Mouse (Mus musculus): ENCODE measurements around the gene Atox1.

The Atox1 gene

DNA sequence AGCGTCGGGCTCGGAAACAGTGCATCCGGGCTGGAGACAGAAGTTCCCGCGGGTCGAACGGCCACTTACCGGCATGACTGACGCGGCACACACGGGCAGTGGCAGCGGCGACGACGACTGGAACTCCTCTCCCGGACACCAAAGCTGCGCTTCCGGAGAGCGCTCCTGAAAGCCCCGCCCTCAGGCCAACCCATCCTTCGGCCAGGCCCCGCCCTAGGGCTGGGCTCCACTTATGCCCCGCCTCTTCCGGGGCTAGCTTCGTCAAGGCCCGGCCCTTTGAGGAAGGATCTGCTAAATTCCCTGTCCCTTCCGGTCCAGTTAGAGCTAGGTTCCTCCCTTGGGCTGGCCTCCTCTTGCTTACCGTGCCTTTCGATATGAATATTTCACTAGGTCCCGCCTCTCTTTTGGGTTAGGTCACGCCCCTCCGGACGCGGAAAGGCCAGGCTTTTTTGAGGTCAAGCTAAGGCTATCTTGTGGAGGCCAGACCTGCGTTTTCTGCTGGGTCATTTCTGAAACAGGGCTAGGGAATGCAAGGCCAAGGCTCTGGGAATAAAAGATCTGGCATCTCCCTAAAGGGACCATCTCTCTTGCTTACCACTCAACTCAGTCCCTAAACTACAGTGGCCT lies at the start of gene Atox1:
Atox1 (minus strand) TSS at position 221 of the 627 bp plus-strand sequence.
- DNase-seq (ENCODE audit: low spot score in 2 of 2) = peak; percentile 87 to 95

DNA sequence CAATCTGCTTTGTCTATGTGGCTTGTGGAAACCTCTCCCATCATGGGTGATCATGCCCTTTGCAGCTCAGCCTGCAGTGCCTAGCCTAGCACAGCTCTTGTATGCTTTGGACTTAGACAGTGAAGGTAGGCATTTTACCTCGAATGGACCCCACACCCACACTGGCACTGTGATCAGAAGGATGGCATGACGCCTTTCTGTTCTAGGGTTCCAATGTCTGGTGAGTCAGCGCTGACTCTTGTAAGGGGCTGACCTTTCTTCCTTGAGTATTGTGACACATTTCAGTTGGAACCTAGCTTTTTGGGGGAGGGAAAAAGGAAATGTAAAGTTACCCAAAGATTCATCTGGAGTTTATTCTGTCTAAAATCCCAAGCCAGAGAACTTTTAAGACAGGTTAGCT lies 44.4 kb upstream of the Atox1 start:
- no peak for DNase-seq (ENCODE audit: low spot score in 2 of 2)

DNA sequence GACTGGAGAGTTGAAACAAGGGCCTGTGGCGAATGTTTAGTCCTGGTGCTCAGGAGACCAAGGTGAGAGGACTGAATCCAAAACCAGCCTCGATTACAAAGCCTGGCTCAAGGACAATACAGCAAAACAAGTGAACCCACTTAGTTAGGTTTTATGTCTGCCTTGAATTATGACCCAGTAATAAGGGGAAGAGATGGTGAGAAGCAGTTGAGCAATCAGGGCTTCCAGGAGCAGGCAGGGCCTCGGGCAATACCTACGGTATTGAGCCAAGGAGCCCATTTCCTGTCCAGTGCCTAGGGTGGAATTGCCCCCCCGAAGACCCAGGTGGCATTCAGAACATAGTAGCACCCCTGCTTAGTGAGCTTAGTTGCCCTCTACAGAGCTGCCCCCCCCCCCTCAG lies 41.8 kb upstream of the Atox1 start:
- DNase-seq (ENCODE audit: low spot score in 2 of 2) = no peak

DNA sequence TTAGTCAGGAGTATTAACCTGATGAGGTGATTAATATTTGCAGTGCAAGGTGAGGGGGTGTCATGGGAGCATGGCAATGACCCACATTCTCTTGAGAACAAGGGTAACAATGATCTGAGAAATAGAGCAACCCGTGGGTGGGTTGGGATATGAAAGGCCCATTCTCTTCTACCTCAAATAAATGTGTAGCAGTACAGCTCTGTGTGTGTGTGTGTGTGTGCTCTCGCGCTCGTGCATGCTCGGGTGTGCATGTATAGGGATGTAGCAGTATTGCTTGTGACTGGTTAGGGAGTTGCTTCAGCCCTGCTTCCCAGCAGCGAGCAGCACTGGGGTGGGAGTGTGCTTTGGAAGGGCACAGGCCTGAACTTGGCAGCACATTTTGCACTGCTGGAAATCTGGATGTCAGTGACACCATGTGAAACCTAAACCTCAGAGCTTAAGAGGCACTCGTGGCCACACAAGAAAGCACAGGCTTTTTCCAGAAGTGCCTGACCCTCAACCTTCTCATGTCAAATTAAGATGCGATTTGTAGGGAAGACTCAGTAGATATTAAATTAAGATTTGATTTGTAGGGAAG lies 41.0 kb upstream of the Atox1 start:
- DNase-seq (ENCODE audit: low spot score in 2 of 2) = no peak

DNA sequence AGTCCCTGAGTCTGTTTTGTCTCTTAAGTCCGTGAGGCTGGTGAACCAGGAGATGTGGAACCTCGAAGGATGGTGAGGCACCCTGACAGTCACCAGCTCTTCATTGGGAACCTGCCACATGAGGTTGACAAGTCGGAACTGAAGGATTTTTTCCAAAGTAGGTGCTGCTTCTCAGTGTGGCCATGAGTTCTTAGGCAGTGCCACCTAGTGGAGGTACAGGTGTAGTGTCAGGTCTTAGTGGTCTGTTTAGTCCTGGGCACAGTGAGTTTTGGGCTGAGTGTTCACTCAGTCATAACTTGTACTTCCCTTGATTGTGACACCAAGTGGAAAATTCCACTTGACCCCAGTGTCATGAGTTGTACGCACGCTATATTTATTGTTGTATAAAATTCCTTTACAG lies 36.8 kb upstream of the Atox1 start:
- DNase-seq (ENCODE audit: low spot score in 2 of 2) = peak in 1 of 2 experiments; percentile 51

DNA sequence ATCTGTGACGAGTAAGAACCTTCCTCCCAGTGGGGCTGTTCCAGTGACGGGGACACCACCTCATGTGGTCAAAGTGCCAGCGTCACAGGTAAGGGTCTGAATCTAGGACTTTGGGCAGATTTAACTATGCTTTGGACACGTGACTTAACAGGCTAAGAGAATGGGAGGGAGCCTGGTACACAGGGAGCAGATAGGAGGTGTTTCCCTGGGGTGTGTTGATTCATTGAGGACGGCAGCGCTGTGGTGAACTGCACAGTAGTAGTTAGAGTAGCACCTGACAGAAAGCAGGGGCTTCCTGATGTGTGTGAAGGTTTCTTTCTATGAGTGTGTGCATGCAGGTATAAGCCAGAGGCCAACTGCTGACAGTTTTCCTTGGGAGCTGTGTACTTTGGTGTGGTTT lies 35.1 kb upstream of the Atox1 start:
- DNase-seq (ENCODE audit: low spot score in 2 of 2) = no peak

DNA sequence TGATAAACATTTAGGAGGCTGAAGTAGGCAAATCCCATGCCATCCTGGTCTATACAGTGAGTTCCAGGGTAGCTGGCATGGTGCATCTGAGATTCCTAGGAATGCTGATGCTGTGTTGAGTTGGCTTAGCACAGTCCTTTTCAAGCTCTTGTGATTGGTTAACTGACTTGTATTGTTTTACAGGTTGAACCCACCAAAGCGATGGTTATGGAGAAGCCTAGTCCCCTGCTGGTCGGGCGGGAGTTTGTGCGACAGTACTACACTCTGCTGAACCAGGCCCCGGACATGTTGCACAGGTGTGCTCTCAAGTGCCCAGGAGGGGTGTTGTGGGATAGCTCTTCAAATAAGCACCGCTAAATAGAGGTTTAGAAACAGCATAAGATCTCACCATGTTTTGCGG lies 24.4 kb upstream of the Atox1 start:
- no peak for DNase-seq (ENCODE audit: low spot score in 2 of 2)

DNA sequence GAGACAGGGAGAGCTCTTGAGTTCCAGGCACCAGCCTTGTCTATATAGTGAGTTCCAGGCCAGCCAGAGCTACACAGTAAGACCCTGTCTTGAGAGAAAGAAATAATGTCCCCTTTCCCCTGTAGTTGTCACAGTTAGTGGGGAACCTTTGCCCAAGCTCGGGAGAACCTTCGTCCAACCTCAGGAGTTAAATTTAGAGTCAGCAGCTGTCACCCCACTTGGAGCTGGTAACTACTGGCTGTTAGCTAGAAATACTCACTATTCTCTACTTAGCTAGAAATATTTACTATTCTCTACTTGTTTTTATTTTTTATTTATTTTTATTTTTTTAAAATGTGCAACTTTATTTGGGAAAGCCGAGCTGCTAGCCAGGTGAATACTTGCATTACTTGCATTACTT lies 12.2 kb upstream of the Atox1 start:
- no peak for DNase-seq (ENCODE audit: low spot score in 2 of 2)

DNA sequence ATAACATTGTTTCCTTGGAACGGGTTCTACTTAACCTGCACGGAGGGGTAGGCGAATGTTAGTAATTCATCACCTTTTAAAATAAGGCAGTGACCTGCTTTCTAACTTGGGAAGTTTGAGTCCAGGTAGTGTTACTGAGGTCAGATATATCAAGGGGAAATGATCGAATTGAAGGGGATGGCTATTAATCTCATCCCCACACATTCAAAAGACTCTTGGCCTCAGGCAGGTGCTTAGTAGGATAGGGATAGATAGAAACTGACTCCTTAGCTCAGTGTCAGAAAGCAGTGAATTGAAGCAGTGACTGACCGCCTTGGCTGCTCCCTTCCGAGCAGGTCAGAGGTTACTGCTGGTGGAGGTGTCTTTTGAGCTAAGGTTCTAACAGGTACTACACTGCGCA lies 10.4 kb upstream of the Atox1 start:
- no peak for DNase-seq (ENCODE audit: low spot score in 2 of 2)

DNA sequence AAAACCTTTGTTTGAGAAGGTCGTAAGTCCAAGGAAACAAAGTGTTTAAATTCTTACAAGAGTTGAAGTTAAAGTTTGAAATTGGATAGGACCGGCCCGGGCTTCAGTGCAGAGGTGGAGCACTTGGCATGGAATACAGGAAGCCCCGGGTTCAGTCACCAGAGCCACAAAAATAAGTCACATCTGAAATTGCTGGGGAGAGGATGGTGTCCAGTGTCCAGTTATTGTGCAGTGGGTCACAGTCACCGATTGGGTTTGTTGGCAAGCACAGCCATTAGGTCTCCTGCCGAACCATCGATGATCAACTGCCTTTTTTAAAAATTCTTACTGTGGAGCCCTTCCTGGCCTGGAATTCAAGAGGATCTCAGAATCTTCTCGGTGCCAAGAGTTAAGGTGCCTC lies 9.7 kb upstream of the Atox1 start:
- no peak for DNase-seq (ENCODE audit: low spot score in 2 of 2)

DNA sequence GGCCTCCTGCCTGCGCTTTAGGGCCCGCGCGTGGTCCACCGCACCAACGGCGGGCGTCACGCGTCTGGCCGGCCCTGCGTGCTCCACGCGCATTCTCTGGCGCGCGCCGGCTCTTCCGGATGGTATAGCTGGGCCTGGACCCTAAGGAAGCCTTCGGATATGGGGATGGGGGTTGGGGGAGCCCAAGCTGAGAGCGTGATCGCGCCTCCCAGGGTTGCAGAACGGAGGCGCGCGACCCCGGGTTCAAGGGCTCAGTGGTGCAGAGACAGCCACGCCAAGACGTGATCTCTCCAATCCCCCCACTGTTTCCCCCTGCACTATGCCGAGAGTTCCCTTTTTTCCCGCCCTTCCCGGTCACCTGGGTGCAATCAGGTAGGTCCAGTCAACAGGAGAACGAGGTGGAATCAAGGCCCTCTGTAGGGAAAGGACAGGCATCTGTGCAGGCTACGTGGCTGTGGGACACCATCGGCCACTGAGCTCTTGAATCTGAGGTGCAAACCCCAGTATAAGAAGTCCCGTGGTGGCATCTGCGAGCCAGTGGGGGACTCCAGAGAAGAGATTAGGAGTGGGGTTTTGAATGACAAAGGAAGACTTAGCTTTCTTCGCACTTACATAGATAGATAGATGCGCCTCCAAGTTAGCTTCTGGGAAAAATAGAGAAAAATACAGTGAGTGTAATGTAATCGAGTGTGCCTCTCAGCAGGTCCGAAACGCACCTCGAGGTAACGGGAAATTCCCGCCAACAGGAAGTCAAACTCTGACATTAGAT lies 9.1 kb upstream of the Atox1 start:
- DNase-seq (ENCODE audit: low spot score in 2 of 2) = peak; percentile 19 to 29

DNA sequence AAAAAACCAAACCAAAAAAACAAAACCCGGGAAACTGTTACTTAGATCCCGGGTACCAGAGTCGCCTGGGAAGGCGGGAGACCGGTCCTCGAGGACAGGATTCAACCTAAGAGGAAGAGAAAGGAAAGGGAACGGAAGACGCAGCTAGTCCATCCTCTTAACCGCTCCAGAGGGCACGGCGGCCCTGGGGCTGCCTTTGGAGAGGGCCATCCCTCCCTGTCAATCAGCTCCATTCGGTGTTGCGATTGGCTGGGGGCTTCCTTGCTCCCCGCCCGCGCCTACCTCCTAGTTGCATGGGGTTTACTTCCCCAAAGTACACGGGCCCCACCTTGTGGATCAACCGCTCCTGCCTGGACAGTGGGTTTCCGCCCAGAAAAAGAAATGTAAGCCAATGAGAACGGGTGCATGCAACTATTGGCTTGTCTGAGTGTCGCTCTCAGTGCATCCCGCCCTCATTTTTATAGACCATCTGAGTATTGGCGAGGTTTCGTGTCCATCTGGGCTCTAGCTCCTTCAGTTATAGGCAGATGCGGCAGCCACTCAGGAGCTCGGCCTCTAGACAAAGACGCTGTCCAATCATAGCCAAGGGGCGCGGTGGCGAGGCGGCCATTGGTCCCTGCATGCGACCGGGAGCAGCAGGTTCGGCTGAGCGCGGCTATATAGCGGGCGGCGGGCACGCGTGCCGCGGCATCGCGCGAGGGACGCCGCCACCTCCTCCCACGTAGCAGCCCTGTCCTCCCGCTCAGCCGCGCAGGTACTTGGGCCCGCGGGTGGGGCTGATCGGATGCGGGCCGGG lies 8.2 kb upstream of the Atox1 start, which contains the start of gene G3bp1:
G3bp1 (plus strand) TSS at position 638 of the 796 bp plus-strand sequence.
- peak; percentile 99 to 100 for DNase-seq (ENCODE audit: low spot score in 2 of 2)

DNA sequence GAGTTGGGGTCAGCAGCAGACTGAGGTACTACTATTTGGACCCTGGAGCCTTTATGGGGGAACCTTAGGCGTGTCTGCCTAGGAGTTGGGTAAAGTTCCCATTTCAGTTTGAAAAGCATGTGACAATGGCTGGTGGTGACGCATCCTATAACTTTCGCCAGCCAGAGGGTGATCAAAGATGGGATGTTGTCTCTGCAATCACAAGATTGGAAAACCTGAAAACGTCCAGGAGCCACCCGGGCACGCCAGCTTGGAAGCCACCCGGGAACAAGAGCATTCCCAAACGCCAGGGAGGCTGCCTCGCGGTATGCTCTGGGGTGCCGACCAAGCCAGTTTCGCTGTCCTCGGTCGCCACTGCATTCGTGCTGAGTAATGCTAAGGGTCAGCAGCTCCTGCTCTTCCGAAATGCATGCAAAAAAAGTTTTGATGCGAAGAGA lies 7.6 kb upstream of the Atox1 start:
- no peak for DNase-seq (ENCODE audit: low spot score in 2 of 2)

DNA sequence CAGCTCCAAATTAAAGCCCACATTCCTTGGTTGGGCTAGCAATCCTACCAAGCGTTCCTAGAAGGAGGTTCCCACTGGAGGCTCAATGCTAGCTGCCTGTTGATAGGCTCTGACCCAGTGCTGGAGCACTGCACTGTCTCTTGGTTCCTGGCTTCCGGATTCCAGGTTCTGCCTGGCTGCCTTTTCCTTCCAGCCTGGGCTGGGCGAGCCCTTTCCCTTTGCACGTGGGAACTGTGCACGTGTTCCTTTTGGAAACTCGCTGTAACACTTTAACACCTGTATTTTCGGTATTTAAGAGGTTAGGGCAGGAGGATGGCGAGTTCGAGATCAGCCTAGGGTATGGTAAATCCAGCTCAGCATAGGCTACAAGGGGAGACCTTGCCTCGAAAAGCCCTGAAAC lies 7.0 kb upstream of the Atox1 start:
- no peak for DNase-seq (ENCODE audit: low spot score in 2 of 2)

DNA sequence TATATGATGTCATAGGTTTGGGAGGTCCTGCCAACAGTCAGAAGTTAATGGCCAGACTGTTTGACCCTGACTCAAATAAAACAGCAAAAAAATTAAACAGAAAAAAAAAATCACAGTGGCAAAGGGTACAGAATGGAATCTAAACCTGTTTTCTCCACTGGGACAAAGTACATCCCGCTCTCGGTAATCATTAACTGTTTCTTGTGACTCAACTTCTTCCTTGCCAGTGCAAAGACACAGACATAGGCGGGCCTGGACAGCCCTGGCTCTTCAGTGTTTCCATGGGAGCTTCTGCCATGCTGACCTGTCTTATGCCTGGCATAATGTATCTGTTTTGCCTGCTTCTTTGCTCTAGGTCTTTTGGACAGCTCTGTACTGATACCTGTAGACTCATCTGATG lies 4.1 kb upstream of the Atox1 start:
- no peak for DNase-seq (ENCODE audit: low spot score in 2 of 2)

DNA sequence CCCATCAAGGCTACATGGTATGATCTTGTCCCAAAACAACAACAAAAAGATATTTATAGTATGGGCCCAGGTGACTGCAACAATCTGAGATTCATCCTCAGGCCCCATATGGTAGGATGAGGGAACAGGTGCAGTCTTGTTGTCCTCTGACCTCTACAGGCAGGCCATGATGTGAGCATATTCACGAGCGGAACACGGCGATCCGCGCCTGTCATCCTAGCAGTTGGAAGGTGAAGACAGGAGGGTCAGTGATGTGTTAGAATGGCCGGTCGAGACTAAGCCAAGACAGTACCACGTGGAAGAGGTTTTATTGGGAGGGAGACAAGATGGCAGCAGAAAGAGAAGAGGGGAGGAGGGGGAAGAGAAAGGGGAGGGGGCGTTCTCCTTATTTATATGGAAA lies 3.7 kb upstream of the Atox1 start:
- DNase-seq (ENCODE audit: low spot score in 2 of 2) = no peak

DNA sequence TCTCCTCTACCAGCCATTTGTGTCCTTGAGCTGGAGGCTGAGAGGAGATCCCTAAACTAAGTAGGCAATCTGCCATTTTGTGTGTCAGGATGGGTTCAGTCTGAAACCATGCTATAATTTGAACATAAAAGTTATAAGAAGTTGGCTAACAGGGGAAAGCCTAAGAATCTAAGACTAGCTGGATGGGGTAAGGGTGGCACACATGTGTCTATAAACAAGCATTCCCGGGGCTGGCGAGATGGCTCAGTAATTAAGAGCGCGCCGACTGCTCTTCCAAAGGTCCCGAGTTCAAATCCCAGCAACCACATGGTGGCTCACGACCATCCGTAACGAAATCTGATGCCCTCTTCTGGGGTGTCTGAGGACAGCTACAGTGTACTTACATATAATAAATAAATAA lies 1.1 kb upstream of the Atox1 start:
- DNase-seq (ENCODE audit: low spot score in 2 of 2) = no peak

DNA sequence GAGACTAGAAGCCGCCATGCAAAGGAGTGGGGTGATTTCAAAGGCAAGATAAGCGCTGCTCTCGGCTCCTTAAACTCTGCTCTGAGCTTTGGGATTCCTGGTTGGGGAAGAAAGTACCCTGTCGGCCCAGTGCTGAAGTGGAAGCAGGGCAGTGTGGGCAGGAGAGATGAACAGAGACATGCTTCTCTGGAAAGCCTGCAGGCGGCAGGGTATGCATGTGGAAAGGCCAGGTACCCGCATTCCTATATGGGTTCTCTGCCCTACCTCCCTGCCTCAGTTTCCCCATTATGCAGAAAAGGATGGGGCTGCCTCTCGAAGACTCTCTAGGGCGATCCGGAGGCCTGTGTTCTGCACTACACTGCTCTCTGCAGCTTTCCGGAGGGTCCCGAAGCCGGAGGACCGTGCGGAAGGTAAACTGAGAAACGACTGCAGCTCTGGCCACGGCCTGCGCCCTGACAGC lies 450 bp downstream of the Atox1 start:
- peak in 1 of 2 experiments; percentile 23 for DNase-seq (ENCODE audit: low spot score in 2 of 2)

DNA sequence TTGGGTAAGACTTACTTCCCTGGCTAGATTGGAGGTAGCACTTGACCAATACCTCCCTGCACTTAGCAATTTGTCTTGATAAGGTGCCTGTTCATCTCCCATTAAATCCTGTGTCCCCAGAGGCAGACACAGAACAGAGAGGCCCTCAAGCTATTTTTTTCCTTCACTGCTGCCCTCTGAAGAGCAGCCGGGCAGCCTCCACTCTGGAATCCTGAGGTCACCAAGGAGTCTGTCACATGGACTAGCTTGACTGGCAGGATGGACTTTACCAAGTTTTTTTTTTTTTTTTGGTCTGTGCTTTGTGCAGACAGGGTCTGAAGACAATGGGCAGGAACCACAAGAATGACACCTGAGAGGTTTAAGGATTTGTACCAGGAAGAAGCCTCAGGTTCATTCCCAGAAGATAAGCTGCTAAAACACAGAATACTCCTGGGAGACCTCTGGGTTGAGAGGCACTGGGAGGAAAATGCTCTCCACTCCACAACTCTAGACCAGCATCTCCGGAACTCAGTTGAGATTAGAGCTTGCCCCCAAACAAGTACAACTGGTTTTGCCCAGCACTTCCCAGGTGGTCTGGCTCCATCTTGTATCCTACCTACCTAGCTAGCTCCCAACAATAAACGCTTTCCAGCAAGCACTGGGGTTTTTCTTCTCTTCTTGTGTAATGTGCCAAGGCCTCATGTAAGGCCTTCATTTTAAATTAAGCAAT lies 1.0 kb downstream of the Atox1 start:
- no peak for DNase-seq (ENCODE audit: low spot score in 2 of 2)

DNA sequence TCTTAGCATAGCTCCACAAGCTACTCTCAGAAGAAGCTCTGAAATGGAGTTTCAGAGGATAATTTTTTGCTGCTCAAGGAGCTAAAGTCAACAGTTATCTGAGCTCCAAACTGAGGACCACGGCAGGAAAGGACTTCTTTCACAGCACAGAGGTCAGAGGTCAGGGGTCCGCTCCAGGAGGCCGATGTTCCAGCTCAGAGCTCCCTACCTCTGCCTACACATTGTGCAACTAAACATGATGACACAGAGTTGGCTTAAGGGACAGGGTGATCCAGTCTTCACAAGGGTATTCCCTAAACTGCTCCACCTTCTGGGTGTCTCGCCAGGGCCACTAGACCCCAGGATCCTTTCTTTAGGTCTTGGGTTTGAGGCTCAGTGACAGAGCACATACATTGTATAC lies 2.5 kb downstream of the Atox1 start:
- no peak for DNase-seq (ENCODE audit: low spot score in 2 of 2)

DNA sequence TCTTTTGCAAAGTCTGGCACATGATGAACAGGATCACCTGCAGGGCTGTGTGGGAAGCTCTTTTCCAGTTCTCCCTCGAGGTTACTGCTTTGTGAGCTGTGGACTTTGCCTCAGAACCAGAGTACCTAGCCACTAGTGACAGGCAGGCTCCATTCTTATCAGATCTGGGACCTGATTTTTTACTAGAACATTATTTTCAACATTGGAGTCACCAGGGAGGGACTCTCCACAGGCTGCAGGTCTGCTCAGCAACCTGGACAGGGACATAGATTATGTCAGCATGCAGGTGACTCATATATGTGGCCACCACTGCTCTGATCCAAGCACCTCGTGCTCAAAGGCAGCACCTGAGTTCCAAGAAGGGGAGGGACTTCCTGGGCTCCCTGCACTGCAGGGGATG lies 5.9 kb downstream of the Atox1 start:
- DNase-seq (ENCODE audit: low spot score in 2 of 2) = no peak

DNA sequence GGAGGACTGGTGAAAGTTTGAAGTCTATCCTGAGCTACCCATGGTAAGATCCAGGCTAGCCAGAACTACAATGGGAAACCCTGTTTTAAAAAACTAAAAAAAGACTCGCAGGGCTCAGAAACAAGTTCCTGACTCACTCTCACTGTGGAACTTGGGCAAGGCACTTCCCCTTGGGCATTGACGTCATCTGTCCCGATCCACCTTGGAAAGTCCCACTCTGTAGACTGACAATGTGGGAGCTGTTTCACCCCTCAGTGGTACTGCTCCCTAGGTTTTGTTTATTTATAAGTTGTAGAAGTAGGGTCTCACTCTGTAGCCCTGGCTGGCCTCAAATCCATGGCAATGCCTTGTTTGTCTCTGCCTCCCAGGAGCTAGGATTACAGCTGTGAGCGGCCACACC lies 7.4 kb downstream of the Atox1 start:
- DNase-seq (ENCODE audit: low spot score in 2 of 2) = no peak
